Mouse (Mus musculus) effector memory CD4-positive, alpha-beta T cell, adult 7 months (primary cell): ENCODE results near the gene Gm45618. TPM values are rescaled to one million over a fixed set of nuclear protein-coding genes. Genes with fewer than 3 reads are reported as not detected.

Experiments
- polyA plus RNA-seq: library from polyadenylated mRNA; unstranded; fragments of 100-300 nt; shearing (Covaris generic); gene quantifications from one replicate; pipeline ENCODE4 v1.2.1, GENCODE M21; 2017

Gene Gm45618
- 1.2 TPM for polyA plus RNA-seq

DNA sequence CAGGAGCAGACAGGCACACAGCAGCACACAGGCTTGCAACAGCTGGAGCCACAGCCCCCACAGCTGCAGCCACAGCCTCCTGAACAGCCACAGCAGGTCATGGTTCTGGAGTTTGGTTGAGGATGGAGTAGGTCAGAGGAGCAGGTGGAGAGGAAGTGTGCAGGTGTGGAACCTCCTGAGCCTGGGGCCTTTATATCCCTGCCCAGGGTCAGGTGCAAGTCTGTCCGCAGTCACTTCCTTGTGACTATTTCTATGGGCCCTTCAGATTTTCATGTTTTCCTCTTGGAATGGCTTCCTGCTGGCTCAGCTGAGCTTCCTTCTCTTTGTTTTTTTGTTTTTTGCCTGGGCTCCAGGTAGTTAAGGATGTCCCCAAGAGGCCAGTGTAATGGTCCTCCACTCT is at the start of gene Gm45618:
Gene Gm45618, minus strand, starts transcription at position 101 of the 400 bp plus-strand sequence.

DNA sequence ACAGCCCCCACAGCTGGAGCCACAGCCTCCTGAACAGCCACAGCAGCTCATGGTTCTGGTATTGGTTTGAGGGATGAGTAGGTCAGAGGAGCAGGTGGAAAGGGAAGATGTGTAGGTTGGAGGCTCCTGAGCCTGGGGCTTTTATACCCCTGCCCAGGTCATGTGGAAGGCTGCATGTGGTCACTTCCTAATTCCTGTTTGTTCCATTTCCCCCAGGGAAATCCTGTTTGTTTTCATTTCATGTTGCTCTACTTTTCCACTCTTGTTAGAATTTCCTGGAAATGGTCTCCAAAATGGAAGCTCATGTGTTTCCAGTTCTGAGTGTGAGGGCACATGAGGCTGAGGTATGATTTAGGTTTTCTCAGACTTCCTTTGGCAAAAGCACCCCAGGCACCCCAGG is 45.1 kb upstream of the Gm45618 start, which contains the start of gene Gm4553:
Gene Gm4553, minus strand, starts transcription at position 101 of the 400 bp plus-strand sequence.

GRCm38 (mm10) chr7:142157013-142157412 is 36.5 kb upstream of the Gm45618 start, which contains the start of gene Gm29735:
TSS of gene Gm29735 (minus strand) at chr7:142157113.

DNA sequence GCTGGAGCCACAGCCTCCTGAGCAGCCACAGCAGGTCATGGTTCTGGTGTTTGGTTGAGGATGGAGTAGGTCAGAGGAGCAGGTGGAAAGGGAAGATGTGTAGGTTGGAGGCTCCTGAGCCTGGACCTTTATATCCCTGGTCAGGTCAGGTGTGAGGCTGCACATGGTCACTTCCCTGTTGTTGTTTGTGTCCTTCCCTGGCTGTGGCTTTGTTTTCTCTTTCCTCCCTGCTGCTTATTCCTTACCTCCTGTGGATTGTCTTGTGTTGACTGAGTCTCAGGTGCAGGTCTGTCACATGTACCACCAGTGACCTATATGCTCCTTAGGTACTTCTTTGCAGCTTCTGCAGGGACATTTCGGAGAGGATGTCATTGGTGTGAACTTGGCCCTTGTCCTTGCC is 24.0 kb upstream of the Gm45618 start, which contains the start of gene Gm45337:
Gene Gm45337, minus strand, starts transcription at position 101 of the 400 bp plus-strand sequence.

GRCm38 (mm10) chr7:142135934-142136333 is 15.4 kb upstream of the Gm45618 start, which contains the start of gene Gm39115:
TSS of gene Gm39115 (minus strand) at chr7:142136034.

GRCm38 (mm10) chr7:142095183-142095931 is 25.2 kb downstream of the Gm45618 start, which contains the start of gene Dusp8:
TSS of gene Dusp8 (minus strand) at chr7:142095843.

Other genes with a start within 250 kb of the Gm45618 start
- 79.1 TPM for gene Tollip, start 202.2 kb downstream of the Gm45618 start, polyA plus RNA-seq
- gene Brsk2, start 171.0 kb downstream of the Gm45618 start, polyA plus RNA-seq: 0.39 TPM
- 132 TPM for gene Mob2, start 59.7 kb downstream of the Gm45618 start, polyA plus RNA-seq
- 32.7 TPM for gene Dusp8, start 24.9 kb downstream of the Gm45618 start, polyA plus RNA-seq
- gene Gm39115, start 15.3 kb upstream of the Gm45618 start, polyA plus RNA-seq: not detected
- gene Gm45337, start 23.9 kb upstream of the Gm45618 start, polyA plus RNA-seq: not detected
- gene Gm29735, start 36.4 kb upstream of the Gm45618 start, polyA plus RNA-seq: not detected
- not detected for gene Gm4553, start 45.0 kb upstream of the Gm45618 start, polyA plus RNA-seq
- gene Krtap5-2, start 55.3 kb upstream of the Gm45618 start, polyA plus RNA-seq: not detected
- not detected for gene Gm10153, start 69.7 kb upstream of the Gm45618 start, polyA plus RNA-seq
- gene Krtap5-3, start 80.6 kb upstream of the Gm45618 start, polyA plus RNA-seq: not detected
- gene Gm7579, start 91.1 kb upstream of the Gm45618 start, polyA plus RNA-seq: not detected
- not detected for gene Krtap5-5, start 109.2 kb upstream of the Gm45618 start, polyA plus RNA-seq
- not detected for gene Gm40460, start 120.3 kb upstream of the Gm45618 start, polyA plus RNA-seq
- gene Gm2431, start 137.6 kb upstream of the Gm45618 start, polyA plus RNA-seq: not detected
- gene Gm4559, start 153.6 kb upstream of the Gm45618 start, polyA plus RNA-seq: not detected
- not detected for gene Krtap5-1, start 176.4 kb upstream of the Gm45618 start, polyA plus RNA-seq
- gene Krtap5-4, start 182.8 kb upstream of the Gm45618 start, polyA plus RNA-seq: not detected